Mouse (Mus musculus) T-helper 2 cell (primary cell): ENCODE measurements around the gene Cox6a1.
"Not testable (repeated sequence)": the region's sequence is repeated elsewhere in the genome, so short reads cannot be mapped to it uniquely, and the experiment has no call there.

ENCODE experiments used
- in situ Hi-C: fragments of 300-600 bp; cut with MboI, MseI; formaldehyde crosslinking; loops from one replicate; pipeline ENCODE4 v1.15.1; 2025; ENCODE audit warnings: high pct_unique_total_duplicates

Cox6a1 gene

GRCm38 (mm10) chr5:115348546-115349224 lies at the start of gene Cox6a1:
Cox6a1 (minus strand) TSS chr5:115348981.
- in situ Hi-C loops = loop anchor here (5.0 kb wide), 1 partner anchor 71 kb away; the partner anchor contains the start of gene Coq5

DNA sequence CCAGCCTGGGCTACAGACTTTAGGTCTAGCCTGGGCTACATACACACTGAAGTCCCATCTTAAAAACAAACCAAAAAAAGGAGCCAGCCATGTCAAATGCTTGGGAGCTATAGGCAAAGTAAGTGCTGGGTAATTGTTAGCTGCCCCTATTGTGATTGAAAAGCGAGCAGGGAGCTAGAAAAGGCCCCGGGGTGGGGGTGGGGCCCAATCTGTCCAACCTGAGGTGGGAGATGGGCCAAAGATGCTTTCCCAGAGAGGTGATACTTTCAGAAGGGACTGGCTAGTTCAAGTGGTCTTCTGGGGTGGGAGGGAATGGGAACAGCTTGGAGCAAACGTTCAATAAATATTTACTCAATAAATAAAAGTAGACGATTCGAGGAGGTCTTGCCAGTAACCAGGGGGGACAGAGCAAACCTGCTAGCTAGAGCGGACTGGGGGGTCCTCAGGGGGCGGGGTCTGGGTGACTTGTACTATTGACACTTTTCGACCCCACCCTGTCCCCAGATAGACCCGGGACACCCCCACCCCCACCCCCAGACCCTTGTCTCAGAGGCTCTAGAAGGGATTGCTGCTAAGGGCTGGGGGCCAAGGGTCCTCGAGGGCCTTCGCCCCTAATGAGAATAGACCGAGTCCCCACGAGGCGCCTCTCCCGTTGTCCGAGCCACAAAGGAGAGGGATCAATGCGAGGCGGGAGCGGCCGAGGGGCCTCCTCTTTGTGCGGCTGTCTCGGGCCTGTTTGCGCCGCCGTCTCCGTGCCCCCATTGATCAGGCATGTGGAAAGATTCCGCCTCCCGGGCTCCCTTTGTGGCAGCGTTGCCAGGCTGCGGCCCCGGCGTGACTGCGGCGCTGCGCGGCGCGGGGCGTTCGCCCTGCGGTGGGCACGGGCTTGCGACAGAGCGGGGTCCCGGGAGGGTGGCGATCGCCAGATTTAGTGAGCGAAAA lies 49.3 kb upstream of the Cox6a1 start:
- in situ Hi-C loops = no loop called here

DNA sequence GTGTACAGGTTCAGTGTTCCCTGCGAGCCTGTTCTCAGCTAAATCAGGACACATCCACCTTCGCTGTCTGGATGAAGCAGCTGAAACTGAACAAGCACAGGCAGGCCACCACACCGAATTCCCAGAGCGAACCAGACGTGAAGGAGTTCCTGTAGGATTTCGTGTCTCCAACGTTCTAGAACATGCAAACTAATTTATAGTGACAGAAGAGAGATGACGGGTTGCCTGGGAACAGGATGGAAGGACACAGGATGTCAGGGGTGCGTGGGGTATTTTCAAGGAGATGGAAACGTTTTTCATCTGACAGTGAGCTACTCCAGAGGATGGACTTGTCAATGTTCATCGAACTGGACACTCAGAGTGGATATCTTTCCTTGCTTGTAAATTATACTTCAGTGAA lies 47.9 kb upstream of the Cox6a1 start:
- in situ Hi-C loops = no loop called here

GRCm38 (mm10) chr5:115394836-115395235 lies 46.1 kb upstream of the Cox6a1 start:
- in situ Hi-C loops = no loop called here

- in situ Hi-C loops = no loop called here
Observed at GRCm38 (mm10) chr5:115394223-115394622, 45.4 kb upstream of the Cox6a1 start.

DNA sequence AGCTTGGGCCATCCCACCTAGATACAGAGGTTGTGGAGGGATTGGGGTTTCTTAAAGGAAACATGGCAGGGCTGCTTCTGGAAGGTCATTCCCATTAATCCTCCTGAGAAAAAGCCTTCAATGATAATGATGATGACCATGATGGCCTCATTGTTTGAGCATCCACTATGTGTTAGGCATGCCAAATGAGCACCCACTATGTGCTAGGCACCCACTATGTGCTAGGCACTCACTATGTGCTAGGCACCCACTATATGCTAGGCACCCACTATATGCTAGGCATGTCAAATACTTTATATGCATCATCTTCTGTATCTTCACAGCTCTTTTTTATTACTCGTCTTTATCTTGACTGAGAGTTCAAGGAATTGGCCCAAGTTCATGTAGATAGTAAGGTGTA lies 44.2 kb upstream of the Cox6a1 start:
- in situ Hi-C loops = no loop called here

DNA sequence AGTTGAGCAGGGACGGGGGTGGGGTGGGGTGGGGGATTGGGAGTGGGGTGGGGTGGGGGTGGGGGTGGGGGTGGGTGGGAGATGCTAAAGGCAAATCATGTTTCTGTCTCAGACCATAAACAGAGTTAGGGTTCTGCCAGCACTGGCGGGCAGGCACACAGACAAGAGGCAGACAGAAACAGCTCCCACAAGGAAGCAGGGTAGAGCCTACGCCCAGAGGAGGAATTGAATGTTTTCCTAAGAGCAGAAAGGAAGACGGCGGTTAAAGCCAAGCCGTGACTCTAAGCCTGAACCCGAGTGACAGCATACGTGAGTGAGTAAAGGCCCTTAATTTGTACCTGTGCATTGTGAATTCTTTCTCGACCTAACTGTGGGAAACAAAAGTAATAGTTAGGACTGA lies 43.2 kb upstream of the Cox6a1 start:
- in situ Hi-C loops = no loop called here

DNA sequence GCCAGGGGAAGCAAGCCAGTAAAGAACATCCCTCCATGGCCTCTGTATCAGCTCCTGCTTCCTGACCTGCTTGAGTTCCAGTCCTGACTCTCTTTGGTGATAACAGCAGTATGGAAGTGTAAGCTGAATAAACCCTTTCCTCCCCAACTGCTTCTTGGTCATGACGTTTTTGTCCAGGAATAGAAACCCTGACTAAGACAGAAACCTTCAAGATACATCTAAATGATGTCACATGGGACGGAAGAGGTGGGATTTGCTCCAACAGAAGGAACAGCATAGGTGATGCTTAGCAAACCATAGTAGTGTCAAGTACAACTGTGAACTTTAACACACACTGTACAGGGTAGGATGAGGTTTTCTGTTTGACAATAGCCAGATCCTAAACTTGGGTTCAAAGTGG lies 30.1 kb upstream of the Cox6a1 start:
- in situ Hi-C loops = not testable (repeated sequence)

- in situ Hi-C loops = no loop called here
Observed at GRCm38 (mm10) chr5:115375436-115375835, 26.7 kb upstream of the Cox6a1 start.

- in situ Hi-C loops = no loop called here
Observed at GRCm38 (mm10) chr5:115374204-115374820, 25.5 kb upstream of the Cox6a1 start.

- in situ Hi-C loops = no loop called here
Observed at GRCm38 (mm10) chr5:115373441-115374203, 24.8 kb upstream of the Cox6a1 start.

- in situ Hi-C loops = no loop called here
Observed at GRCm38 (mm10) chr5:115371736-115372135, 23.0 kb upstream of the Cox6a1 start.

DNA sequence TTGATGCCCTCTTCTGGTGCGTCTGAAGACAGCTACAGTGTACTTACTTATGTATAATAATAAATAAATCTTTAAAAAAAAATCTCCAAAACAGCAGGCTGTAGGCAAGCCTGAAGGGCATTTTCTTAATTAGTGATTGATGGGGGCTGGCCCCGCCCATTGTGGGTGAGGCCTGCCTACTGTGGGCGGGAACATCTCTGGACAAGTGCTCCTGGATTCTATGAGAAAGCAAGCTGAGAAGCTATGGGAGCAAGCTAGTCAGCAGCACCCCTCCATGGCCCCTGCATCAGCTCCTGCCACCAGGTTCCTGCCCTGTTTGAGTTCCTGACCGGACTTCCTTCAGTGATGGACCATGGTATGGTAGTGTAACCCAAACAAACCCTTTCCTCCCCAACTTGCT lies 16.0 kb upstream of the Cox6a1 start:
- in situ Hi-C loops = loop anchor here (5.0 kb wide), 1 partner anchor 83 kb away; no protein-coding TSS in a partner anchor

DNA sequence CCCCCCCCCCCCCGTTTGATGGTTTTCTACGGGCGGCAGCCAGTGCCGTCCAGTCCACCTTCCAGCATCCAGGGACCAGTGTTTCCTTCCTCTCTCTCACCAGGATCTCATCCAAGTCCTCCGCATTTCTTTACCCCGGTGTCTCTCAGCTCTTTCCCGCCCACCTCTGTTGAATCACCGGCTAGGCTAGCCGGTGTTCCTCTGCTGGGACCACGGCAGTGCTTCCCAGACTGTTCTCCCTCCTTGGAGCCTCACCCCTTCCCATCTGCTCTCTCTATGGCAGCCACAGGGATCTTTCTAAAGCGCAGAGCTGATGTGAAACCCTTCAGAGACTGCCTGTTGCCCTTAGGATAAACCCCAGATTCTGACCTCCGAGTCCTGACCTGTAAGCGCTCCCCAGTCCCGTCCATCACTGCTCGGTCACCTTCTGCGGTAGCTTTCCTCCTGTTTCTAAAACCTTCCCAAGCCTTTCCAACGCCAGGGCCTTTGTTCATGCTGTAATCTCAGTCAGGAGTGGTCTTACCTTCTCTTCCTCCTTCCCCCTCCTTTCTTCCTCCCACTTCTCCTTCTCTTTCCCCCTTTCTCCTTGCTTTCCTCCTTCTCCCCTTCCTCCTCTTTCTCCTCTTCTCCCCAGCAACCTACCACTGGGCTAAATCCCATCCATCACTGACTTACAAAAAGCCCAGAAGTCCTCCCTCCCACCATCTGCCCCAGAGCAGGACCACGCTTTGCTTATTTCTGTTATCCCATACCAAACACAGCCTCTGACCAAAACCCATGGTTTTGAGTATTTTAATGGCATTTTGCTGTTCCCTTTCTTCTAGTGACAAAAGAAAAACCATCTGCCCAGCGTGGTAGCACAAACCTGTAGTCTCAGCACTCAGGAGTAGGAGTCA lies 14.3 kb upstream of the Cox6a1 start:
- in situ Hi-C loops = no loop called here

GRCm38 (mm10) chr5:115362216-115362615 lies 13.4 kb upstream of the Cox6a1 start:
- in situ Hi-C loops = no loop called here

- in situ Hi-C loops = no loop called here
Observed at GRCm38 (mm10) chr5:115359851-115360372, 11.1 kb upstream of the Cox6a1 start.

GRCm38 (mm10) chr5:115359438-115359837 lies 10.7 kb upstream of the Cox6a1 start:
- in situ Hi-C loops = no loop called here

DNA sequence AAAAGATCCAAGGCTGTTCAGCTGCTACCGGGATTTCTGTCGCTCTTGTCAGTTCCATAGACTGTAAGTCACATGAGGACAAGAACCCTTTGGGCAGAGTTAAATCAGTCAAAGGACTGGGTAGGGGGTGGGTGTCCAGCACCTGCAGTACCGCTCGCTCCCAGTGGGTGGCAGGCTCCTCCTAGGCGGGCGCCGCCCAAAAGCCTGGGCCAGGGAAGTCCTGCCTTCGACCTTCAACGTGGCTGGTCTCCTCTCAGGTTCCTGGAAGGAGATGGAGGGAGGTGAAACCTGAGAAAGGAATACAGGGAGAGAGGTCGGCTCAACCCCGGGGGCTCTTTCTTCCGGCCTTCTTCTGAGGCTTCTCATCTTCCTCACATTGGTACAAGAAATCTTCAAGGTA lies 10.1 kb upstream of the Cox6a1 start:
- in situ Hi-C loops = no loop called here

DNA sequence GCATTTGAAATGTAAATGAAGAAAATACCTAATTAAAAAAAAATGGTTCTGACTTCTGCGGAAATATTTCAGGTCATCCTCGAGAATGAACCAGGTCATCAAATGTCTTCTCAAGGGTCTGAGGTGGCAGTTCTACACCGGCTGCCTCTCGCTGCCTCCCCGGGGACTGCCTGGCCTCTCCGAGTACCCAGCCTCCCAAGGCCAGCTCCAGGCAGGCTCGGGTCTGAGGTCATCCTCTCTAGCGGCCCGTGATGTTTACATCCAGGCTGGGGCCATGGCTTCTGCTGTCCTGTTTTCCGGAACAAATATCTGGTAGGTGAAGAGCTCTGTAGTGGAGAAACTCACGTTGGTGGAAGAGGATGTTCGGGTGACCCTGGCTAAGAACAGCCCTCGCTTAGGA lies 6.3 kb upstream of the Cox6a1 start:
- in situ Hi-C loops = no loop called here

GRCm38 (mm10) chr5:115351348-115351747 lies 2.6 kb upstream of the Cox6a1 start:
- in situ Hi-C loops = no loop called here
